Mouse (Mus musculus) ES-Bruce4 (cell line): Measurements from ENCODE around the gene Nacc2. TPM values are rescaled to one million over a fixed set of nuclear protein-coding genes. Genes with fewer than 3 reads are reported as not detected.

Experiments used
- H3K27ac ChIP-seq: 2 replicates; pipeline ENCODE4 v1.5.1; 2012; ENCODE audit warnings: low read length, inconsistent platforms; ENCODE audit not compliant: insufficient read depth
- H3K27me3 ChIP-seq: 2 replicates; pipeline ENCODE4 v1.6.1; 2012; ENCODE audit warnings: mild to moderate bottlenecking, low read length, inconsistent platforms; ENCODE audit not compliant: control insufficient read depth, poor library complexity, insufficient read depth, severe bottlenecking
- H3K36me3 ChIP-seq: 2 replicates; pipeline ENCODE4 v1.6.1; 2012; ENCODE audit warnings: inconsistent platforms, mild to moderate bottlenecking, low read length, moderate library complexity; ENCODE audit not compliant: control insufficient read depth, poor library complexity, insufficient read depth, severe bottlenecking
- H3K4me1 ChIP-seq: one replicate; pipeline ENCODE4 v1.8.1; 2011; ENCODE audit warnings: low read length; ENCODE audit not compliant: control insufficient read depth, insufficient read depth
- H3K4me3 ChIP-seq: 2 replicates; pipeline ENCODE4 v1.5.1; 2011; ENCODE audit warnings: low read depth, mild to moderate bottlenecking, low read length
- H3K9ac ChIP-seq: 2 replicates; pipeline ENCODE4 v1.6.1; 2012; ENCODE audit warnings: low read depth, mild to moderate bottlenecking, inconsistent platforms; ENCODE audit not compliant: poor library complexity, severe bottlenecking
- H3K9me3 ChIP-seq: replicated peaks from 2 replicates; pipeline ENCODE4 v1.6.1; 2012; ENCODE audit warnings: mild to moderate bottlenecking, low read length, inconsistent platforms; ENCODE audit not compliant: control insufficient read depth, poor library complexity, insufficient read depth, severe bottlenecking
- CTCF ChIP-seq: IDR thresholded peaks from one replicate; pipeline ENCODE4 v1.8.1; 2011; ENCODE audit warnings: low read depth, low read length
- EP300 ChIP-seq: IDR thresholded peaks from 2 replicates; pipeline ENCODE4 v1.6.1; 2011; ENCODE audit warnings: low read depth, low read length; ENCODE audit not compliant: insufficient read depth
- POLR2A ChIP-seq: IDR thresholded peaks from one replicate; pipeline ENCODE4 v1.8.1; 2011; ENCODE audit warnings: low read length; ENCODE audit not compliant: insufficient read depth
- polyA plus RNA-seq: library from polyadenylated mRNA; stranded (reverse); fragments of >200 nt; gene quantifications from 2 replicates; pipeline ENCODE4 v1.2.4, GENCODE M21; 2011; ENCODE audit warnings: low read depth; ENCODE audit not compliant: missing spikeins, insufficient read depth, insufficient read length

Nacc2 gene
- polyA plus RNA-seq, 1 experiment = 4.0 TPM

DNA sequence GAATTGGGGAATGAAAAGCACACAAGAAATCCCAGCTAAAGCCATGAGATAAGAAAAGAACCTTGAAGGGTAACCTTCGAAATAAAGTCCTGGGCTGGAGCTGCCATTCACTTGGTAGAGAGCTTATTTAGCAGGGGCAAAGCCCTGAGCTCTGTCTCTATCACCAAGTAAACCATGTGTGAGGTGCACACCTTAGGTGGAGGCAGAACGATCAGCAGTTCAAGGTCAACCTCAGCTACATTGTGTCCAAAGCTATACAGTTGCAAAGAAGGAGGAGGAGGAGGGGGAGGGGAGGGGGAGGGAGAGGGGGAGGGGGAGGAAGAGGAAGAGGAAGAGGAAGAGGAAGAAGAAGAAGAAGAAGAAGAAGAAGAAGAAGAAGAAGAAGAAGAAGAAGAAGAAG, 46.9 kb downstream of the Nacc2 start:
- Histone ChIP-seq H3K4me3 (no peak overlapping the region), H3K27me3 (no peaks in the 10 kb centered on the region), H3K27ac (no peak overlapping the region), H3K9me3 (no peaks in the 10 kb centered on the region), H3K9ac (no peak overlapping the region), H3K36me3 (no peaks in the 10 kb centered on the region), H3K4me1 (peaks cover 4% of the 10 kb centered on the region)
- no peak for TF ChIP-seq POLR2A
- TF ChIP-seq EP300 = 0 out of 2 replicates have a peak, but pooled peaks have one; percentile 16
- TF ChIP-seq CTCF = no peak

DNA sequence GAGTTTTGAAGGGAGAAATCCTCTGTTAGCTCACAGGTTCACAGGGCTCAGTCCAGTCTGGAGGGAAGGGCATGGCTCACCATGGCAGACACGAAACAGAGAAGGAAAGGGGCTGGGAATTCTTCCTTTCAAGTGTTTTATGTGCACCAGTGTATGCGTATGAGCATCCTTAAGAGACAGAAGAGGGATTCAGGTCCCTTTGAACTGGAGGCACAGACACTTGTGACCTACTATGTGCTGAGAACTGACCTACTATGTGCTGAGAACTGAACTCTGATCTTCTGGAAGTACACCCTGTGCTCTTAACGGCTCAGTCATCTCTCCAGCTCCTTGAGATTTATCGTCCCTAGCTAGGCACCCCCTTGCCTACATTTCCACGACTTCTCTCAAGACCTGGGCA, 48.5 kb downstream of the Nacc2 start:
- Histone ChIP-seq H3K9ac (no peak overlapping the region), H3K27ac (peak overlapping the region; percentile 37), H3K9me3 (no peaks in the 10 kb centered on the region), H3K4me1 (peaks cover 4% of the 10 kb centered on the region), H3K36me3 (no peaks in the 10 kb centered on the region), H3K4me3 (no peak overlapping the region), H3K27me3 (no peaks in the 10 kb centered on the region)
- TF ChIP-seq POLR2A (no peak), CTCF (no peak), EP300 (no peak)

GRCm38 (mm10) chr2:26068592-26068991, 54.4 kb downstream of the Nacc2 start:
- H3K27me3 ChIP-seq = no peaks in the 10 kb centered on the region
- no peaks in the 10 kb centered on the region for H3K4me1 ChIP-seq
- no peaks in the 10 kb centered on the region for H3K9me3 ChIP-seq
- no peak overlapping the region for H3K9ac ChIP-seq
- no peak overlapping the region for H3K4me3 ChIP-seq
- H3K36me3 ChIP-seq = no peaks in the 10 kb centered on the region
- H3K27ac ChIP-seq = no peak overlapping the region
- TF ChIP-seq CTCF = no peak
- no peak for TF ChIP-seq EP300
- no peak for TF ChIP-seq POLR2A

DNA sequence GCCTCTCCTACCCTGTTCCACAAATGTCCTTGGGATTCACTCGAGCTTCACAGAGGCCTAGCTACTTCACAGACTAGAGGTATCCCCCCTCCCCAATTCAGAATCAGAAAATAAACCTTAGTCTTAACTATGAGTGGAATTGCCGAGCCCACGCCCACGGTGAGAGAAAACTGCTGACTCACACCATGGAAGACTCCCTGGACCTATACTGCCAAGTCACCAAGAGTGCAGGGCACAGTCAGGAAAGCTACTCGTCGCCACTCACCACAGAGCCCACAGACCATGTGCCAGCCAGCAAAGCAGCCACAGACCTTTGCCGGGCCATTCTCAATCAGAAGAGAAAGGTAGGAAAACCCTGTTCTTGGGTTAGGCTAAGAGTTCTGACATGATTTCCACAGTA, 54.8 kb downstream of the Nacc2 start:
- Histone ChIP-seq H3K9ac (no peak overlapping the region), H3K27me3 (no peaks in the 10 kb centered on the region), H3K27ac (no peak overlapping the region), H3K4me1 (no peaks in the 10 kb centered on the region), H3K9me3 (no peaks in the 10 kb centered on the region), H3K36me3 (no peaks in the 10 kb centered on the region), H3K4me3 (no peak overlapping the region)
- no peak for TF ChIP-seq POLR2A
- no peak for TF ChIP-seq CTCF
- no peak for TF ChIP-seq EP300

DNA sequence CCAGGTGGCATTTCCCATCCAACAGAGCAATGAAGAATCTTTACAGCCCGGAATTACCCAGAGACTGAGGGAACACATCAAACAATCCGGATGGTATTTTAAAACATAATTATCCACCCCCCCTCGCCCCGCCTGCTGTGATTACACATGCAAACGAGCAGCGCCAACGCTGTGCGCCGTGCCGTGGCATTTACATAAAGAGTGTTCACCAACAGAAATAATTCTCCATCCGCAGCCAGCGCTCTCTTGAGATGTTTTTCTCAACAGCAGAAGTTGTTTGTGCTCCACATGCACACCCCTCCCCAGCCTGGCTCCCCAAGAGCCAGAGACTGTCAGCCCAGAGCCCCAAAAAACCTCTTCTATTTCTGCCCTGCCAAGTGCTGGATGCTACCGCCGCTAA, 56.5 kb downstream of the Nacc2 start:
- H3K4me3 ChIP-seq = no peak overlapping the region
- H3K4me1 ChIP-seq = no peaks in the 10 kb centered on the region
- no peak overlapping the region for H3K9ac ChIP-seq
- H3K27me3 ChIP-seq = no peaks in the 10 kb centered on the region
- TF ChIP-seq CTCF (no peak), EP300 (no peak), POLR2A (no peak)
- H3K36me3 ChIP-seq = no peaks in the 10 kb centered on the region
- no peaks in the 10 kb centered on the region for H3K9me3 ChIP-seq
- no peak overlapping the region for H3K27ac ChIP-seq

GRCm38 (mm10) chr2:26062742-26063427, 60.1 kb downstream of the Nacc2 start:
- no peaks in the 10 kb centered on the region for H3K36me3 ChIP-seq
- H3K4me3 ChIP-seq = no peak overlapping the region
- H3K4me1 ChIP-seq = peaks cover under 1% of the 10 kb centered on the region
- H3K27me3 ChIP-seq = no peaks in the 10 kb centered on the region
- no peak overlapping the region for H3K9ac ChIP-seq
- no peaks in the 10 kb centered on the region for H3K9me3 ChIP-seq
- no peak overlapping the region for H3K27ac ChIP-seq
- TF ChIP-seq EP300 (no peak), CTCF (no peak), POLR2A (no peak)
